Mouse (Mus musculus) forebrain, embryonic 13.5 days (tissue): ENCODE results near the gene Cdc27. TPM values are rescaled to one million over a fixed set of nuclear protein-coding genes. Genes with fewer than 3 reads are reported as not detected.
"Not testable (repeated sequence)": the region's sequence is repeated elsewhere in the genome, so short reads cannot be mapped to it uniquely, and the experiment has no call there.

Experiments
- ATAC-seq: fragments of 200-750 bp; cut with Nextera tagmentation; 2 replicates; pipeline ENCODE4 v1.8.0; 2017
- H3K27ac ChIP-seq: fragments of 300-500 bp; sonication (generic); 2 replicates; pipeline ENCODE4 v1.5.1; 2015; ENCODE audit warnings: inconsistent platforms, mild to moderate bottlenecking, moderate library complexity
- H3K27me3 ChIP-seq: fragments of 300-500 bp; sonication (generic); 2 replicates; pipeline ENCODE4 v1.6.1; 2015; ENCODE audit warnings: mild to moderate bottlenecking, inconsistent platforms
- H3K36me3 ChIP-seq: fragments of 300-500 bp; sonication (generic); 2 replicates; pipeline ENCODE4 v1.6.1; 2015; ENCODE audit warnings: mild to moderate bottlenecking, inconsistent platforms; ENCODE audit not compliant: poor library complexity, severe bottlenecking
- H3K4me1 ChIP-seq: fragments of 300-500 bp; sonication (generic); 2 replicates; pipeline ENCODE4 v1.6.1; 2015; ENCODE audit warnings: inconsistent platforms
- H3K4me2 ChIP-seq: fragments of 300-500 bp; sonication (generic); 2 replicates; pipeline ENCODE4 v1.6.1; 2015; ENCODE audit warnings: inconsistent platforms, mild to moderate bottlenecking, moderate library complexity
- H3K4me3 ChIP-seq: fragments of 300-500 bp; sonication (generic); 2 replicates; pipeline ENCODE4 v1.5.1; 2015; ENCODE audit warnings: mild to moderate bottlenecking, inconsistent platforms
- H3K9ac ChIP-seq: fragments of 300-500 bp; sonication (generic); 2 replicates; pipeline ENCODE4 v1.6.1; 2015; ENCODE audit warnings: mild to moderate bottlenecking, inconsistent platforms
- H3K9me3 ChIP-seq: fragments of 300-500 bp; sonication (generic); replicated peaks from 2 replicates; pipeline ENCODE4 v1.6.1; 2016; ENCODE audit warnings: inconsistent platforms
- WGBS: fragments of 180-500 bp; shearing (Covaris S2); methylation state at CpG from one replicate; pipeline ENCODE4 v1.1.7; 2015; 5-methylcytosine and 5-hydroxymethylcytosine counted together
- polyA plus RNA-seq: library from polyadenylated mRNA; unstranded; fragments of >200 nt; fragmentation: Nextera tagmentation; extraction: Ambion mirVana; gene quantifications from 2 replicates; pipeline ENCODE4 v1.2.1, GENCODE M21; 2015

The Cdc27 gene
- polyA plus RNA-seq, 1 experiment from 2014 or later: 43.7 TPM

- no peak for ATAC-seq
- Histone ChIP-seq H3K4me2 (no peak overlapping the region), H3K9ac (no peak overlapping the region), H3K36me3 (no peaks in the 10 kb centered on the region), H3K4me1 (0 out of 2 replicates have a peak, but pooled peaks cover 3% of the 10 kb centered on the region), H3K4me3 (no peak overlapping the region), H3K27ac (no peak overlapping the region), H3K27me3 (peaks cover 10% of the 10 kb centered on the region; the same call in 1 of the 2 replicates), H3K9me3 (0 out of 2 replicates have a peak, but pooled peaks cover 3% of the 10 kb centered on the region)
- 91% methylated on average over 9 of the region's 9 CpGs for WGBS
Measured at GRCm38 (mm10) chr11:104567736-104568135, 17.3 kb upstream of the Cdc27 start.

- no peak for ATAC-seq
- 79% methylated on average over 2 of the region's 2 CpGs for WGBS
- H3K4me3 ChIP-seq: no peak overlapping the region
- H3K9me3 ChIP-seq: 0 out of 2 replicates have a peak, but pooled peaks cover 3% of the 10 kb centered on the region
- no peaks in the 10 kb centered on the region for H3K36me3 ChIP-seq
- no peak overlapping the region for H3K4me2 ChIP-seq
- no peak overlapping the region for H3K27ac ChIP-seq
- no peak overlapping the region for H3K9ac ChIP-seq
- 0 out of 2 replicates have a peak, but pooled peaks cover 3% of the 10 kb centered on the region for H3K4me1 ChIP-seq
- 0 out of 2 replicates have a peak, but pooled peaks cover under 1% of the 10 kb centered on the region for H3K27me3 ChIP-seq
Measured at GRCm38 (mm10) chr11:104566796-104567195, 16.4 kb upstream of the Cdc27 start.

- H3K9me3 ChIP-seq: 0 out of 2 replicates have a peak, but pooled peaks cover 3% of the 10 kb centered on the region
- H3K4me2 ChIP-seq: no peak overlapping the region
- H3K27ac ChIP-seq: no peak overlapping the region
- no peaks in the 10 kb centered on the region for H3K27me3 ChIP-seq
- H3K4me1 ChIP-seq: no peaks in the 10 kb centered on the region
- H3K9ac ChIP-seq: no peak overlapping the region
- no peaks in the 10 kb centered on the region for H3K36me3 ChIP-seq
- 86% methylated on average over 6 of the region's 6 CpGs for WGBS
- no peak overlapping the region for H3K4me3 ChIP-seq
- no peak for ATAC-seq
Measured at GRCm38 (mm10) chr11:104566097-104566496, 15.7 kb upstream of the Cdc27 start.

GRCm38 (mm10) chr11:104565172-104565571, 14.8 kb upstream of the Cdc27 start:
- Histone ChIP-seq H3K27ac (no peak overlapping the region), H3K27me3 (no peaks in the 10 kb centered on the region), H3K4me3 (no peak overlapping the region), H3K9ac (no peak overlapping the region), H3K9me3 (0 out of 2 replicates have a peak, but pooled peaks cover 3% of the 10 kb centered on the region), H3K4me2 (no peak overlapping the region), H3K36me3 (no peaks in the 10 kb centered on the region), H3K4me1 (no peaks in the 10 kb centered on the region)
- 88% methylated on average over 9 of the region's 9 CpGs for WGBS
- ATAC-seq: no peak

GRCm38 (mm10) chr11:104563496-104563895, 13.1 kb upstream of the Cdc27 start:
- Histone ChIP-seq H3K27ac (no peak overlapping the region), H3K27me3 (no peaks in the 10 kb centered on the region), H3K9ac (no peak overlapping the region), H3K4me2 (no peak overlapping the region), H3K4me3 (no peak overlapping the region), H3K36me3 (no peaks in the 10 kb centered on the region), H3K4me1 (no peaks in the 10 kb centered on the region), H3K9me3 (no peaks in the 10 kb centered on the region)
- ATAC-seq: no peak
- 82% methylated on average over 1 of the region's 1 CpGs for WGBS

- Histone ChIP-seq H3K4me1 (no peaks in the 10 kb centered on the region), H3K27me3 (no peaks in the 10 kb centered on the region), H3K4me3 (no peak overlapping the region), H3K27ac (no peak overlapping the region), H3K9me3 (no peaks in the 10 kb centered on the region), H3K9ac (no peak overlapping the region), H3K4me2 (no peak overlapping the region), H3K36me3 (no peaks in the 10 kb centered on the region)
- 58% methylated on average over 2 of the region's 2 CpGs for WGBS
- no peak for ATAC-seq
Measured at GRCm38 (mm10) chr11:104560971-104561370, 10.6 kb upstream of the Cdc27 start.

GRCm38 (mm10) chr11:104558651-104559403, 8.4 kb upstream of the Cdc27 start:
- Histone ChIP-seq H3K36me3 (no peaks in the 10 kb centered on the region), H3K9me3 (no peaks in the 10 kb centered on the region), H3K27me3 (no peaks in the 10 kb centered on the region), H3K9ac (no peak overlapping the region), H3K4me1 (no peaks in the 10 kb centered on the region), H3K4me3 (no peak overlapping the region), H3K4me2 (no peak overlapping the region), H3K27ac (no peak overlapping the region)
- ATAC-seq: no peak
- 56% methylated on average over 4 of the region's 4 CpGs for WGBS

- H3K27ac ChIP-seq: no peak overlapping the region
- no peaks in the 10 kb centered on the region for H3K27me3 ChIP-seq
- H3K36me3 ChIP-seq: no peaks in the 10 kb centered on the region
- ATAC-seq: no peak
- no peaks in the 10 kb centered on the region for H3K9me3 ChIP-seq
- no peak overlapping the region for H3K9ac ChIP-seq
- 94% methylated on average over 4 of the region's 4 CpGs for WGBS
- no peaks in the 10 kb centered on the region for H3K4me1 ChIP-seq
- H3K4me2 ChIP-seq: no peak overlapping the region
- no peak overlapping the region for H3K4me3 ChIP-seq
Measured at GRCm38 (mm10) chr11:104558065-104558464, 7.6 kb upstream of the Cdc27 start.

- WGBS: under 1% methylated on average over 53 of the region's 53 CpGs
Measured at GRCm38 (mm10) chr11:104549438-104550405, 698 bp downstream of the Cdc27 start.

GRCm38 (mm10) chr11:104547502-104547901, 2.9 kb downstream of the Cdc27 start:
- 0 out of 2 replicates have a peak overlapping the region, but pooled peaks have one; percentile 5 for H3K9ac ChIP-seq
- no peaks in the 10 kb centered on the region for H3K9me3 ChIP-seq
- 97% methylated on average over 3 of the region's 3 CpGs for WGBS
- no peaks in the 10 kb centered on the region for H3K27me3 ChIP-seq
- no peak for ATAC-seq
- peaks cover 20% of the 10 kb centered on the region for H3K36me3 ChIP-seq
- H3K4me2 ChIP-seq: no peak overlapping the region
- H3K4me1 ChIP-seq: peaks cover 31% of the 10 kb centered on the region
- H3K4me3 ChIP-seq: no peak overlapping the region
- H3K27ac ChIP-seq: no peak overlapping the region

More at GRCm38 (mm10) chr11:104549438-104550405, 698 bp downstream of the Cdc27 start:
- Histone ChIP-seq H3K4me1 (peaks cover 31% of the 10 kb centered on the region), H3K4me2 (peak overlapping the region; percentile 75), H3K9me3 (no peaks in the 10 kb centered on the region), H3K36me3 (peaks cover 12% of the 10 kb centered on the region), H3K9ac (peak overlapping the region; percentile 99), H3K4me3 (peak overlapping the region; percentile 89), H3K27me3 (no peaks in the 10 kb centered on the region), H3K27ac (peak overlapping the region; percentile 83)
- peak; percentile 52; the same call in 1 of the 2 replicates for ATAC-seq

GRCm38 (mm10) chr11:104544507-104544906, 5.9 kb downstream of the Cdc27 start:
- H3K27ac ChIP-seq: no peak overlapping the region
- H3K36me3 ChIP-seq: peaks cover 27% of the 10 kb centered on the region
- H3K4me1 ChIP-seq: peaks cover 31% of the 10 kb centered on the region
- H3K27me3 ChIP-seq: no peaks in the 10 kb centered on the region
- ATAC-seq: no peak
- no peaks in the 10 kb centered on the region for H3K9me3 ChIP-seq
- 90% methylated on average over 2 of the region's 2 CpGs for WGBS
- no peak overlapping the region for H3K4me3 ChIP-seq
- H3K4me2 ChIP-seq: no peak overlapping the region
- H3K9ac ChIP-seq: no peak overlapping the region

- not testable (repeated sequence) for H3K27me3 ChIP-seq, H3K9ac ChIP-seq, H3K9me3 ChIP-seq, ATAC-seq, H3K4me3 ChIP-seq, H3K4me2 ChIP-seq, H3K27ac ChIP-seq
- 95% methylated on average over 2 of the region's 2 CpGs for WGBS
- Histone ChIP-seq H3K4me1 (peaks cover 19% of the 10 kb centered on the region), H3K36me3 (peaks cover 27% of the 10 kb centered on the region)
Measured at GRCm38 (mm10) chr11:104543337-104543736, 7.1 kb downstream of the Cdc27 start.
